Comparison of ENCODE assay signal across 8 mouse cellular contexts in genomic region chr2:19431186-19431585, GRCm38 (mm10). TPM values are rescaled to one million over a fixed set of nuclear protein-coding genes. Genes with fewer than 3 reads are reported as not detected.
DNase-seq lines count a peak whose midpoint lies in the region; ATAC-seq lines count a peak whose summit lies in the region.

No protein-coding gene starts in this region.

- ATAC-seq in limb, embryonic 13.5 days (ENCODE audit: low FRiP score, low read depth): no peak; the same call in 1 of the 2 replicates

- intact Hi-C loops in gastrocnemius, postnatal 36 days (cut with DNase I): no loop called here

- H3K4me1 ChIP-seq in limb, embryonic 13.5 days: peaks cover 17% of the 10 kb centered on the region

- DNase-seq in cerebellum, postnatal 10 days: peak; percentile 47 to 62
- DNase-seq in cerebellum, adult 8-10 months: no peak
- peak; percentile 50 for DNase-seq in thymus, postnatal 4 days
- DNase-seq in thymus, postnatal 10 days (ENCODE audit: low spot score in 2 of 2): no peak
- no peak for DNase-seq in frontal cortex, adult 2 months (ENCODE audit: extremely low spot score in 1 of 2, low spot score in 1 of 2)
- no peak for DNase-seq in gastrocnemius, postnatal 36 days
- DNase-seq in adipocyte (ENCODE audit: low spot score): no peak

- WGBS in limb, embryonic 13.5 days: 2% methylated on average over 18 of the region's 18 CpGs

- H3K27ac ChIP-seq in limb, embryonic 13.5 days: no peak overlapping the region

- H3K4me2 ChIP-seq in limb, embryonic 13.5 days (replicated peaks): peak overlapping the region; percentile 37

- no peak overlapping the region for H3K9ac ChIP-seq in limb, embryonic 13.5 days

- no peaks in the 10 kb centered on the region for H3K9me3 ChIP-seq in limb, embryonic 13.5 days

- H3K27me3 ChIP-seq in limb, embryonic 13.5 days: peaks cover 95% of the 10 kb centered on the region

- H3K36me3 ChIP-seq in limb, embryonic 13.5 days: no peaks in the 10 kb centered on the region

- H3K4me3 ChIP-seq in limb, embryonic 13.5 days: no peak overlapping the region

RNA-seq across cellular contexts. Expression of gene Ptf1a, which starts 14.3 kb away (rescaled TPM):
- polyA plus RNA-seq in limb, embryonic 13.5 days (2015; fragmentation: Nextera tagmentation; extraction: Ambion mirVana): not detected in 2 replicates
- polyA plus RNA-seq in frontal cortex, adult 2 months (2012; rRNA removed): not detected in 2 replicates
- not detected for total RNA-seq in gastrocnemius, postnatal 36 days (2021)

RNA-seq across cellular contexts. Expression of gene Msrb2, which starts 59.9 kb away (rescaled TPM):
- 28.4 and 29.0 TPM in 2 replicates for polyA plus RNA-seq in limb, embryonic 13.5 days (2015; fragmentation: Nextera tagmentation; extraction: Ambion mirVana)
- polyA plus RNA-seq in frontal cortex, adult 2 months (2012; rRNA removed): 40.2 and 44.4 TPM in 2 replicates
- 10 to 100 TPM; 14.7 to 16.3 TPM for total RNA-seq in gastrocnemius, postnatal 36 days (2021)

Comparison
In these comparisons a context has a peak if more than half of its experiments do, and no peak if none do; other contexts are left out.
1. DNase-seq: peak in cerebellum, postnatal 10 days (2 of 2) and thymus, postnatal 4 days (single experiment); none in cerebellum, adult 8-10 months (single experiment), thymus, postnatal 10 days (0 of 2), frontal cortex, adult 2 months (0 of 2), gastrocnemius, postnatal 36 days (0 of 2) and adipocyte (single experiment).